Mouse (Mus musculus): ENCODE measurements around the gene Sgo1. TPM values are rescaled to one million over a fixed set of nuclear protein-coding genes. Genes with fewer than 3 reads are reported as not detected.

The Sgo1 gene
- polyA plus RNA-seq, 1 experiment from 2014 or later = 58.5 TPM

GRCm38 (mm10) chr17:53688321-53688720 is 812 bp downstream of the Sgo1 start:
- 21% methylated on average over 1 of the region's 1 CpGs for WGBS
- Histone ChIP-seq H3K4me2 (ENCODE audit: low read depth, low read length, severe bottlenecking) (peak overlapping the region; percentile 58), H3K4me1 (replicated peaks; ENCODE audit: control insufficient read depth, insufficient read depth, low read length) (no peaks in the 10 kb centered on the region), H3K36me3 (ENCODE audit: control insufficient read depth, insufficient read depth, low read length) (peaks cover 3% of the 10 kb centered on the region; the same call in 1 of the 2 replicates), H3K27ac (ENCODE audit: low read depth, low read length) (no peak overlapping the region; the same call in 1 of the 2 replicates), H3K9me3 (ENCODE audit: control insufficient read depth, low read length) (no peaks in the 10 kb centered on the region), H3K9ac (ENCODE audit: low read length) (peak overlapping the region; percentile 73), H3K4me3 (ENCODE audit: low read depth, low read length) (peak overlapping the region; percentile 58), H3K27me3 (ENCODE audit: control insufficient read depth, insufficient read depth, low read length) (no peaks in the 10 kb centered on the region)
- ATAC-seq (replicated peaks; ENCODE audit: low FRiP score) (no peak), DNase-seq (ENCODE audit: low spot score) (no peak)

- DNase-seq (ENCODE audit: low spot score) (no peak), ATAC-seq (replicated peaks; ENCODE audit: low FRiP score) (0 out of 2 replicates have a peak, but pooled peaks have one; percentile 29)
- peaks cover 8% of the 10 kb centered on the region for H3K36me3 ChIP-seq (ENCODE audit: control insufficient read depth, insufficient read depth, low read length)
- H3K27me3 ChIP-seq (ENCODE audit: control insufficient read depth, insufficient read depth, low read length) = no peaks in the 10 kb centered on the region
- no peak overlapping the region for H3K4me3 ChIP-seq (ENCODE audit: low read depth, low read length)
- no peaks in the 10 kb centered on the region for H3K9me3 ChIP-seq (ENCODE audit: control insufficient read depth, low read length)
- H3K4me2 ChIP-seq (ENCODE audit: low read depth, low read length, severe bottlenecking) = no peak overlapping the region
- no peaks in the 10 kb centered on the region for H3K4me1 ChIP-seq (replicated peaks; ENCODE audit: control insufficient read depth, insufficient read depth, low read length)
- no peak overlapping the region for H3K27ac ChIP-seq (ENCODE audit: low read depth, low read length)
- H3K9ac ChIP-seq (ENCODE audit: low read length) = no peak overlapping the region
- 89% methylated on average over 8 of the region's 8 CpGs for WGBS
Measured at GRCm38 (mm10) chr17:53678716-53679115, 10.4 kb downstream of the Sgo1 start.

- no peak overlapping the region for H3K27ac ChIP-seq (ENCODE audit: low read depth, low read length)
- WGBS = 94% methylated on average over 8 of the region's 8 CpGs
- no peak for ATAC-seq (replicated peaks; ENCODE audit: low FRiP score)
Measured at GRCm38 (mm10) chr17:53670453-53670852, 18.7 kb downstream of the Sgo1 start.

GRCm38 (mm10) chr17:53664703-53665382 is 24.3 kb downstream of the Sgo1 start:
- H3K9ac ChIP-seq (ENCODE audit: low read length) = no peak overlapping the region
- H3K27me3 ChIP-seq (ENCODE audit: control insufficient read depth, insufficient read depth, low read length) = no peaks in the 10 kb centered on the region
- 42% methylated on average over 2 of the region's 2 CpGs for WGBS
- DNase-seq (ENCODE audit: low spot score) (no peak), ATAC-seq (replicated peaks; ENCODE audit: low FRiP score) (peak; percentile 76)
- H3K36me3 ChIP-seq (ENCODE audit: control insufficient read depth, insufficient read depth, low read length) = no peaks in the 10 kb centered on the region
- no peaks in the 10 kb centered on the region for H3K4me1 ChIP-seq (replicated peaks; ENCODE audit: control insufficient read depth, insufficient read depth, low read length)
- H3K4me2 ChIP-seq (ENCODE audit: low read depth, low read length, severe bottlenecking) = no peak overlapping the region
- no peak overlapping the region for H3K4me3 ChIP-seq (ENCODE audit: low read depth, low read length)
- H3K27ac ChIP-seq (ENCODE audit: low read depth, low read length) = no peak overlapping the region
- no peaks in the 10 kb centered on the region for H3K9me3 ChIP-seq (ENCODE audit: control insufficient read depth, low read length)

More at GRCm38 (mm10) chr17:53670453-53670852, 18.7 kb downstream of the Sgo1 start:
- Histone ChIP-seq H3K9ac (ENCODE audit: low read length) (no peak overlapping the region), H3K36me3 (ENCODE audit: control insufficient read depth, insufficient read depth, low read length) (no peaks in the 10 kb centered on the region), H3K9me3 (ENCODE audit: control insufficient read depth, low read length) (no peaks in the 10 kb centered on the region), H3K4me3 (ENCODE audit: low read depth, low read length) (no peak overlapping the region), H3K4me2 (ENCODE audit: low read depth, low read length, severe bottlenecking) (no peak overlapping the region), H3K27me3 (ENCODE audit: control insufficient read depth, insufficient read depth, low read length) (no peaks in the 10 kb centered on the region), H3K4me1 (replicated peaks; ENCODE audit: control insufficient read depth, insufficient read depth, low read length) (no peaks in the 10 kb centered on the region)
- DNase-seq (ENCODE audit: low spot score) = no peak

- Histone ChIP-seq H3K4me3 (ENCODE audit: low read depth, low read length) (no peak overlapping the region), H3K9me3 (ENCODE audit: control insufficient read depth, low read length) (no peaks in the 10 kb centered on the region), H3K4me2 (ENCODE audit: low read depth, low read length, severe bottlenecking) (no peak overlapping the region), H3K36me3 (ENCODE audit: control insufficient read depth, insufficient read depth, low read length) (no peaks in the 10 kb centered on the region), H3K9ac (ENCODE audit: low read length) (no peak overlapping the region), H3K27ac (ENCODE audit: low read depth, low read length) (no peak overlapping the region), H3K4me1 (replicated peaks; ENCODE audit: control insufficient read depth, insufficient read depth, low read length) (no peaks in the 10 kb centered on the region), H3K27me3 (ENCODE audit: control insufficient read depth, insufficient read depth, low read length) (no peaks in the 10 kb centered on the region)
- WGBS = 92% methylated on average over 3 of the region's 3 CpGs
- DNase-seq (ENCODE audit: low spot score) (no peak), ATAC-seq (replicated peaks; ENCODE audit: low FRiP score) (no peak)
Measured at GRCm38 (mm10) chr17:53664267-53664666, 24.9 kb downstream of the Sgo1 start.

GRCm38 (mm10) chr17:53661056-53661840 is 27.9 kb downstream of the Sgo1 start:
- Histone ChIP-seq H3K4me3 (ENCODE audit: low read depth, low read length) (no peak overlapping the region), H3K9ac (ENCODE audit: low read length) (no peak overlapping the region), H3K9me3 (ENCODE audit: control insufficient read depth, low read length) (no peaks in the 10 kb centered on the region), H3K4me2 (ENCODE audit: low read depth, low read length, severe bottlenecking) (no peak overlapping the region), H3K36me3 (ENCODE audit: control insufficient read depth, insufficient read depth, low read length) (no peaks in the 10 kb centered on the region), H3K4me1 (replicated peaks; ENCODE audit: control insufficient read depth, insufficient read depth, low read length) (no peaks in the 10 kb centered on the region), H3K27ac (ENCODE audit: low read depth, low read length) (no peak overlapping the region), H3K27me3 (ENCODE audit: control insufficient read depth, insufficient read depth, low read length) (no peaks in the 10 kb centered on the region)
- no peak for DNase-seq (ENCODE audit: low spot score)
- WGBS = 86% methylated on average over 6 of the region's 6 CpGs
- ATAC-seq (replicated peaks; ENCODE audit: low FRiP score) = no peak

- no peak for DNase-seq (ENCODE audit: low spot score)
- Histone ChIP-seq H3K27me3 (ENCODE audit: control insufficient read depth, insufficient read depth, low read length) (no peaks in the 10 kb centered on the region), H3K4me2 (ENCODE audit: low read depth, low read length, severe bottlenecking) (no peak overlapping the region), H3K27ac (ENCODE audit: low read depth, low read length) (no peak overlapping the region), H3K9me3 (ENCODE audit: control insufficient read depth, low read length) (no peaks in the 10 kb centered on the region), H3K4me3 (ENCODE audit: low read depth, low read length) (no peak overlapping the region), H3K36me3 (ENCODE audit: control insufficient read depth, insufficient read depth, low read length) (no peaks in the 10 kb centered on the region), H3K4me1 (replicated peaks; ENCODE audit: control insufficient read depth, insufficient read depth, low read length) (no peaks in the 10 kb centered on the region), H3K9ac (ENCODE audit: low read length) (no peak overlapping the region)
- ATAC-seq (replicated peaks; ENCODE audit: low FRiP score) = no peak
- WGBS = 73% methylated on average over 4 of the region's 4 CpGs
Measured at GRCm38 (mm10) chr17:53659738-53660137, 29.4 kb downstream of the Sgo1 start.

- no peak; the same call in 1 of the 2 replicates for ATAC-seq (replicated peaks; ENCODE audit: low FRiP score)
- H3K27ac ChIP-seq (ENCODE audit: low read depth, low read length) = no peak overlapping the region
- 82% methylated on average over 8 of the region's 8 CpGs for WGBS
- no peak overlapping the region for H3K4me3 ChIP-seq (ENCODE audit: low read depth, low read length)
- no peaks in the 10 kb centered on the region for H3K4me1 ChIP-seq (replicated peaks; ENCODE audit: control insufficient read depth, insufficient read depth, low read length)
- H3K9me3 ChIP-seq (ENCODE audit: control insufficient read depth, low read length) = no peaks in the 10 kb centered on the region
- no peaks in the 10 kb centered on the region for H3K27me3 ChIP-seq (ENCODE audit: control insufficient read depth, insufficient read depth, low read length)
- no peaks in the 10 kb centered on the region for H3K36me3 ChIP-seq (ENCODE audit: control insufficient read depth, insufficient read depth, low read length)
- no peak overlapping the region for H3K4me2 ChIP-seq (ENCODE audit: low read depth, low read length, severe bottlenecking)
- no peak overlapping the region for H3K9ac ChIP-seq (ENCODE audit: low read length)
- DNase-seq (ENCODE audit: low spot score) = no peak
Measured at GRCm38 (mm10) chr17:53659230-53659629, 29.9 kb downstream of the Sgo1 start.
